Mouse (Mus musculus): ENCODE results near the gene Tsg101. TPM values are rescaled to one million over a fixed set of nuclear protein-coding genes. Genes with fewer than 3 reads are reported as not detected.
A peak's percentile ranks its signal among the peaks of the same experiment; 100 is the strongest.

The Tsg101 gene
- polyA plus RNA-seq, 1 experiment from 2014 or later, result 268 TPM

DNA sequence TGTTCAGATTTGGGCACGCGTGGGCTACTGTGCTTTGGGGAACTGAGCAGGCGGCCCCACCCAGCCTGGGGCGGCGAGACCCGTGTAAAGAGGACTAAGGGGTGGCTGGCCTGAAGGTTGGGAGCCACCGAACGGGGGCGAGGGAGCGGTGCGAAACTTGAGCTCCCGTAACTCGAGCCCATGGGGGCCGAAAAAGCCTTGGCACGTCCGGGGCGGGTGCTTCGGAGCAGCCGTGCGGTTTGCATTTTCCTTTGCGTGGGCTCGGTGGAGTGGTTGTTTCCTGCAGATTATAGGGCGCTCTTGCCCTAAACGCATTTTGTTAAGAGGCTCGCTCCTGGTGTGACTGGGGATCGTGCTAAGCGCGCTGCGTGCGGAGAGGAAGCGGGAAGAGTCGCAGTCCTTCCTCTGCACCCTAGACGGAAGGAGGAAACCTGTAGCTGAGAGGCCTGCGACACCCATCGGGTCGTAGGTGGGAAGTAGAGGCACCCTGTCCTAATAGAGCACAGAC lies 73.7 kb downstream of the Tsg101 start:
- peaks cover 4% of the 10 kb centered on the region for H3K4me1 ChIP-seq (ENCODE audit: control insufficient read depth, insufficient read depth, low read length)
- no peaks in the 10 kb centered on the region for H3K9me3 ChIP-seq (ENCODE audit: control insufficient read depth, low read length)
- peaks cover 21% of the 10 kb centered on the region for H3K36me3 ChIP-seq (ENCODE audit: control insufficient read depth, insufficient read depth, low read length)
- peak overlapping the region; percentile 84 for H3K9ac ChIP-seq (ENCODE audit: low read length)
- 0% methylated on average over 36 of the region's 36 CpGs for WGBS
- ATAC-seq (ENCODE audit: insufficient number of reproducible peaks, low FRiP score, low TSS enrichment, low read depth) (peak; percentile 55), DNase-seq (ENCODE audit: low spot score) (no peak)
- peak overlapping the region; percentile 85 for H3K27ac ChIP-seq (replicated peaks; ENCODE audit: low read depth, low read length)
- peak overlapping the region; percentile 70 for H3K4me2 ChIP-seq (ENCODE audit: low read depth, severe bottlenecking)
- H3K4me3 ChIP-seq (ENCODE audit: low read depth, low read length), result peak overlapping the region; percentile 74
- no peaks in the 10 kb centered on the region for H3K27me3 ChIP-seq (ENCODE audit: control insufficient read depth, insufficient read depth, low read length)

DNA sequence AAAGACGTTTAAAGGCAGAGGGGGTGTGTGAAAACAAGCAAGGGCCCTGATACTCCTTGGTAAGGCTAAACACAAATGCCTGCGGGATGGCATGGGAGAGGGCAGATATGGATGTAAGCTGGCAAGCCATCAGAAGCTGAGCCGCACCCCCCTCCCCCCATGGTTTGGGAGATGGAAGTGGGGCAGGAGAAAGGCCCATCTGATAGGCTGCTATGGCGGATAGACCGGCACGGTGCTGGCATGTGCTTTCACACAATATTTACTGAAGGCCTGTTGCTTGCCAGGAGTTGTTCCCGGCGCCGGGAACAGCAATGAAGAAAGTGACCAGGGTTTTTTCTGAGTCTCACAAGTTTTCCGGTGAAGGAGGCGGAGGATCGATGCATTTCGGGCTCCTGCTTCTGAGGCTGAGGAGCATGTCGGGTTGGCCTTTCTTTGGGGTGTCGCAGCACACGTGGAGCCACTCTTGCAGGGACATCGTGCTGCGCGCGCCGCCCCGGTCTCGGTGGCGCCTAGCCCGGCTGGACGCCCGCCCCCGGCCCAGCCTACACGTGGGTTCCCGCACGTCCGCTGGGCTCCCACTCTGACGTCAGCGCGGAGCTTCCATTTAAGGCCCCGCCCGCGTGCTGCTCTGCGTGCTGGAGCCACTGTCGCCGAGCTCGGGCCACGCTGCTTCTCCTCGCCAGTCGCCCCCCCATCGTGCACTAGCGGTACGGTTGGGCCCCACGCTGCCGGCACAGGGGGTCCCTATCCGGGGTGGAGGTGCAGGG lies 74.4 kb downstream of the Tsg101 start:
- Histone ChIP-seq H3K27me3 (ENCODE audit: control insufficient read depth, insufficient read depth, low read length) (no peaks in the 10 kb centered on the region), H3K9ac (ENCODE audit: low read length) (peak overlapping the region; percentile 84), H3K36me3 (ENCODE audit: control insufficient read depth, insufficient read depth, low read length) (peaks cover 18% of the 10 kb centered on the region; the same call in 1 of the 2 replicates), H3K4me2 (ENCODE audit: low read depth, severe bottlenecking) (peak overlapping the region; percentile 70), H3K27ac (replicated peaks; ENCODE audit: low read depth, low read length) (peak overlapping the region; percentile 85), H3K9me3 (ENCODE audit: control insufficient read depth, low read length) (no peaks in the 10 kb centered on the region), H3K4me3 (ENCODE audit: low read depth, low read length) (peak overlapping the region; percentile 74), H3K4me1 (ENCODE audit: control insufficient read depth, insufficient read depth, low read length) (peaks cover 4% of the 10 kb centered on the region)
- ATAC-seq (ENCODE audit: insufficient number of reproducible peaks, low FRiP score, low TSS enrichment, low read depth) (peak; percentile 85), DNase-seq (ENCODE audit: low spot score) (peak; percentile 95)
- WGBS, result under 1% methylated on average over 50 of the region's 51 CpGs

- H3K9ac ChIP-seq (ENCODE audit: low read length), result no peak overlapping the region
- no peak overlapping the region for H3K4me2 ChIP-seq (ENCODE audit: low read depth, severe bottlenecking)
- H3K27ac ChIP-seq (replicated peaks; ENCODE audit: low read depth, low read length), result no peak overlapping the region
- no peaks in the 10 kb centered on the region for H3K9me3 ChIP-seq (ENCODE audit: control insufficient read depth, low read length)
- no peak overlapping the region for H3K4me3 ChIP-seq (ENCODE audit: low read depth, low read length)
- H3K4me1 ChIP-seq (ENCODE audit: control insufficient read depth, insufficient read depth, low read length), result peaks cover 10% of the 10 kb centered on the region
- no peaks in the 10 kb centered on the region for H3K27me3 ChIP-seq (ENCODE audit: control insufficient read depth, insufficient read depth, low read length)
- WGBS, result 85% methylated on average over 4 of the region's 4 CpGs
- DNase-seq (ENCODE audit: low spot score) (no peak), ATAC-seq (ENCODE audit: insufficient number of reproducible peaks, low FRiP score, low TSS enrichment, low read depth) (no peak)
- H3K36me3 ChIP-seq (ENCODE audit: control insufficient read depth, insufficient read depth, low read length), result peaks cover 5% of the 10 kb centered on the region; the same call in 1 of the 2 replicates
Measured at GRCm38 (mm10) chr7:46843576-46843975, 76.2 kb downstream of the Tsg101 start.

DNA sequence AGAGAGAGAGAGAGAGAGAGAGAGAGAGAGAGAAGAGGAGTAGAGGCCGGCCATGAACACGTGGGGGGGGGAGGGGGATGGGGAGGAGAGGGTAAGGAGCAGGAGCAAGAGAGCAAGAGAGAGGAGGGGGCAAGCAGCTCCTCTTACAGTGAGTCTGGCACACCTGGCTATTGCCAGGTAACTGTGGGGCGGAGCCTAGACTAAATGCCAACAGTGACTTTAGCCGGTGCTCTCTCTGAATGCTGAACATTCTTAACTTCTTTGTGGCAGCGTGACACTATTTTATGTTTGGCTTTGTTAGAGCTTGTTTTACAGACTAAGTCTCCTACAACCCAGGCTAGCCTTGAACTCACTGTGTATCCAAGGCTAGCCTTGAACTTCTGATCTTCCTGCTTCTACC lies 77.5 kb downstream of the Tsg101 start:
- peaks cover 14% of the 10 kb centered on the region for H3K4me1 ChIP-seq (ENCODE audit: control insufficient read depth, insufficient read depth, low read length)
- no peak overlapping the region for H3K27ac ChIP-seq (replicated peaks; ENCODE audit: low read depth, low read length)
- H3K4me3 ChIP-seq (ENCODE audit: low read depth, low read length), result no peak overlapping the region
- ATAC-seq (ENCODE audit: insufficient number of reproducible peaks, low FRiP score, low TSS enrichment, low read depth) (no peak), DNase-seq (ENCODE audit: low spot score) (no peak)
- H3K36me3 ChIP-seq (ENCODE audit: control insufficient read depth, insufficient read depth, low read length), result no peaks in the 10 kb centered on the region
- H3K9ac ChIP-seq (ENCODE audit: low read length), result no peak overlapping the region
- H3K9me3 ChIP-seq (ENCODE audit: control insufficient read depth, low read length), result no peaks in the 10 kb centered on the region
- no peak overlapping the region for H3K4me2 ChIP-seq (ENCODE audit: low read depth, severe bottlenecking)
- WGBS, result 29% methylated on average over 5 of the region's 5 CpGs
- no peaks in the 10 kb centered on the region for H3K27me3 ChIP-seq (ENCODE audit: control insufficient read depth, insufficient read depth, low read length)

DNA sequence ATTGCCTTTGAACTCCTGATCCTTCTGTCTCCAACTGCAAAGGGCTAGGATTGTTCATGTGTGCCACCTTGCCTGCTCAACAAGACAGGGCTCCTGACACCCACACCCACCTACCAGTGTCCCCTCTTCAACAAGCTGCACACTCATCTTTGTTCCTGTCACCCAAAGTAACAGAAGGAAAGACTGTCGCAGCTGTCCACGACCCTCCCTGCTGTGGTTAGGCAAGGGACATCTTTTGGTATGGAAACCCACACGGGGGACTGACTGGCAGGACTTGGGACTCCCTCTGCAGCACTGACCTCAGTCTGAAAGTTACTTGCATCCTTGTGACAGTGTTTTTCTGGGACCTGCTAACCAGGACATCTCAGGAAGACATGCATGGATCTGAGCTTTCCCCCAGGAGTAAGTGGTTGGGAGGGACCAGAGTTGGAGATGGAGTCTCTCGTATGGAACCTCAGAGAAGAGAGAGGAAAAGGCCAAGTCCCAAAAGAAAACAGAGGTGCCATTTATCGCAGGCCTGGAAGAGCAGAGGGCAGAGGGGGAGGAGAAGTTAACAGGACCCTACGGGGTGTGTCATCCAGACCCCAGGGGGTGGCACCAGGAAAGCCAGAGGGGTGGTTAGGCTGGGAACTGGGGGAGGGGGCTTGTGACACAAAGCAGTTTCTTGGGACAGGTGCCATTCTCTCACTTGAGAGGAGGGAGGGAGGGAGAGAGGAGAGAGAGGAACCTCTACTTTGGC lies 78.8 kb downstream of the Tsg101 start, which contains the start of gene Ldha:
Ldha (plus strand) TSS at position 689 of the 739 bp plus-strand sequence.
- Histone ChIP-seq H3K4me1 (ENCODE audit: control insufficient read depth, insufficient read depth, low read length) (peaks cover 14% of the 10 kb centered on the region), H3K9ac (ENCODE audit: low read length) (no peak within 1 kb of the TSS), H3K27ac (replicated peaks; ENCODE audit: low read depth, low read length) (no peak within 1 kb of the TSS), H3K9me3 (ENCODE audit: control insufficient read depth, low read length) (no peaks in the 10 kb centered on the region), H3K27me3 (ENCODE audit: control insufficient read depth, insufficient read depth, low read length) (no peaks in the 10 kb centered on the region), H3K36me3 (ENCODE audit: control insufficient read depth, insufficient read depth, low read length) (no peaks in the 10 kb centered on the region), H3K4me3 (ENCODE audit: low read depth, low read length) (no peak within 1 kb of the TSS), H3K4me2 (ENCODE audit: low read depth, severe bottlenecking) (no peak within 1 kb of the TSS)
- DNase-seq (ENCODE audit: low spot score) (no peak), ATAC-seq (ENCODE audit: insufficient number of reproducible peaks, low FRiP score, low TSS enrichment, low read depth) (no peak)
- WGBS, result 21% methylated on average over 6 of the region's 6 CpGs

GRCm38 (mm10) chr7:46840326-46840725 lies 79.4 kb downstream of the Tsg101 start:
- Histone ChIP-seq H3K9ac (ENCODE audit: low read length) (no peak overlapping the region), H3K27ac (replicated peaks; ENCODE audit: low read depth, low read length) (no peak overlapping the region), H3K4me1 (ENCODE audit: control insufficient read depth, insufficient read depth, low read length) (peaks cover 14% of the 10 kb centered on the region), H3K4me3 (ENCODE audit: low read depth, low read length) (no peak overlapping the region), H3K27me3 (ENCODE audit: control insufficient read depth, insufficient read depth, low read length) (no peaks in the 10 kb centered on the region), H3K36me3 (ENCODE audit: control insufficient read depth, insufficient read depth, low read length) (no peaks in the 10 kb centered on the region), H3K9me3 (ENCODE audit: control insufficient read depth, low read length) (no peaks in the 10 kb centered on the region), H3K4me2 (ENCODE audit: low read depth, severe bottlenecking) (no peak overlapping the region)
- DNase-seq (ENCODE audit: low spot score) (no peak), ATAC-seq (ENCODE audit: insufficient number of reproducible peaks, low FRiP score, low TSS enrichment, low read depth) (no peak)
- WGBS, result 46% methylated on average over 4 of the region's 4 CpGs

- no peak overlapping the region for H3K4me3 ChIP-seq (ENCODE audit: low read depth, low read length)
- peaks cover 13% of the 10 kb centered on the region for H3K4me1 ChIP-seq (ENCODE audit: control insufficient read depth, insufficient read depth, low read length)
Measured at GRCm38 (mm10) chr7:46839861-46840260, 79.9 kb downstream of the Tsg101 start.

GRCm38 (mm10) chr7:46839446-46839845 lies 80.3 kb downstream of the Tsg101 start:
- no peak overlapping the region for H3K9ac ChIP-seq (ENCODE audit: low read length)
- peaks cover 10% of the 10 kb centered on the region; the same call in 1 of the 2 replicates for H3K4me1 ChIP-seq (ENCODE audit: control insufficient read depth, insufficient read depth, low read length)
- 33% methylated on average over 7 of the region's 7 CpGs for WGBS
- H3K36me3 ChIP-seq (ENCODE audit: control insufficient read depth, insufficient read depth, low read length), result no peaks in the 10 kb centered on the region
- no peaks in the 10 kb centered on the region for H3K9me3 ChIP-seq (ENCODE audit: control insufficient read depth, low read length)
- no peak overlapping the region for H3K4me3 ChIP-seq (ENCODE audit: low read depth, low read length)
- DNase-seq (ENCODE audit: low spot score), result no peak
- no peak for ATAC-seq (ENCODE audit: insufficient number of reproducible peaks, low FRiP score, low TSS enrichment, low read depth)
- no peak overlapping the region for H3K4me2 ChIP-seq (ENCODE audit: low read depth, severe bottlenecking)
- H3K27ac ChIP-seq (replicated peaks; ENCODE audit: low read depth, low read length), result no peak overlapping the region
- H3K27me3 ChIP-seq (ENCODE audit: control insufficient read depth, insufficient read depth, low read length), result no peaks in the 10 kb centered on the region

More at GRCm38 (mm10) chr7:46839861-46840260, 79.9 kb downstream of the Tsg101 start:
- ATAC-seq (ENCODE audit: insufficient number of reproducible peaks, low FRiP score, low TSS enrichment, low read depth) (no peak), DNase-seq (ENCODE audit: low spot score) (no peak)
- Histone ChIP-seq H3K9me3 (ENCODE audit: control insufficient read depth, low read length) (no peaks in the 10 kb centered on the region), H3K27me3 (ENCODE audit: control insufficient read depth, insufficient read depth, low read length) (no peaks in the 10 kb centered on the region), H3K4me2 (ENCODE audit: low read depth, severe bottlenecking) (no peak overlapping the region), H3K27ac (replicated peaks; ENCODE audit: low read depth, low read length) (no peak overlapping the region), H3K36me3 (ENCODE audit: control insufficient read depth, insufficient read depth, low read length) (no peaks in the 10 kb centered on the region), H3K9ac (ENCODE audit: low read length) (no peak overlapping the region)
- WGBS, result 73% methylated on average over 5 of the region's 5 CpGs

Measured in limb, embryonic 11.5 days (tissue).